Mouse (Mus musculus) bone marrow macrophage, adult 2 months (primary cell): ENCODE data around the gene Tef.

ENCODE experiments used
- CTCF ChIP-seq: IDR thresholded peaks from 2 replicates; pipeline ENCODE4 v1.5.1; 2012; ENCODE audit warnings: low read depth, mild to moderate bottlenecking, low read length, moderate library complexity
- POLR2A ChIP-seq: IDR thresholded peaks from 2 replicates; pipeline ENCODE4 v1.6.1; 2012; ENCODE audit warnings: mild to moderate bottlenecking, low read depth, low read length, borderline replicate concordance

DNA sequence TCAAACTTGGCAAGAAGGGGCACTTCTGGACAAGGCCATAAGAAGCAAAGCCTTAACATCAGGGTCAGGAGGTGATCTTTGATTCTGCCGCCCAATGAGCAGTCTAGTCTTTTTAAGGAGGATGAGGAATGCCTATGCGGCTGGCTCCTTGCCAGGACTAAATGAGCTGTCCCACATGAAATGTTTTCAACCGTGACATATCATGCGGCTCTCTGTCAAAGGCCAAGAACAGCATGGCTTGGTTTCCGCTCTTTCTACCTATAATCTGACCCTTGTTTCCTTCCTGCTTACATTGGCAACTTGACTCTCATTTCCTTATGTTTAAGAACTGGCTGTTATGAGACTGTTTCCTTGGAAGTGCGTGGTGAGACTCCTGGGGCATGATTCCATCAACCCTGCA, 3.4 kb downstream of the Tef start:
- no peak for TF ChIP-seq POLR2A
- TF ChIP-seq CTCF: no peak
